Mouse (Mus musculus): ENCODE measurements at regions not wholly inside any gene's neighbourhood (a gene's known extent, or its start where the extent isn't known, plus 50 kb on each side); places are given as distances from the start of the nearest gene placed in this dataset.

- no peak for TF ChIP-seq POLR2A (IDR thresholded peaks at IDR 0.05; ENCODE audit: insufficient read depth, low read length)
- TF ChIP-seq CTCF (IDR thresholded peaks at IDR 0.05; ENCODE audit: low read depth, low read length) = no peak
- TF ChIP-seq EP300 (IDR thresholded peaks at IDR 0.05; ENCODE audit: insufficient read depth, low read depth, low read length) = no peak
Observed at GRCm38 (mm10) chr1:174992520-174992919, 70.9 kb upstream of the Grem2 start.

Data from ES-Bruce4 (cell line).